In genomic region chr16:11066029-11066832, GRCm38 (mm10) we compare ENCODE assay signal across 8 mouse cellular contexts. TPM values are rescaled to one million over a fixed set of nuclear protein-coding genes. Genes with fewer than 3 reads are reported as not detected.
A peak's percentile ranks its signal among the peaks of the same experiment; 100 is the strongest.
DNase-seq lines count a peak whose midpoint lies in the region; ATAC-seq and TF ChIP-seq lines count a peak whose summit lies in the region.

Gene Litaf (minus strand): TSS chr16:11066157.

- peak within 1 kb of the TSS; percentile 80 for H3K4me3 ChIP-seq in hindbrain, embryonic 13.5 days

- no peak for TF ChIP-seq CTCF in Patski (IDR thresholded peaks at IDR 0.05)

- CTCF ChIA-PET in Patski (lab: Charles Lee): interaction anchor here (0.9 to 2.4 kb wide), 7 partner anchors 8 to 32 kb away, joined by 3 to 7 read pairs (median 4); no protein-coding TSS in a partner anchor

- H3K36me3 ChIP-seq in hindbrain, embryonic 13.5 days: 0 out of 2 replicates have a peak, but pooled peaks cover under 1% of the 10 kb centered on the region

- DNase-seq in Patski (ENCODE audit: low read depth, low spot score): peak; percentile 77
- DNase-seq in cerebellum, postnatal 14 days: peak; percentile 99
- peak; percentile 95 to 96 for DNase-seq in frontal cortex, postnatal 14 days (ENCODE audit: low spot score in 2 of 2)
- DNase-seq in layer of hippocampus, postnatal 25 days (ENCODE audit: extremely low spot score in 1 of 2, low spot score in 1 of 2): peak; percentile 89 to 95
- peak; percentile 98 for DNase-seq in lung, postnatal 25 days (ENCODE audit: low spot score)
- peak; percentile 99 for DNase-seq in retina, embryonic 14.5 days (ENCODE audit: low spot score)
- DNase-seq in thymus, postnatal 4 days: peak; percentile 99

- peak within 1 kb of the TSS; percentile 92 for H3K4me2 ChIP-seq in hindbrain, embryonic 13.5 days

- WGBS in hindbrain, embryonic 13.5 days: under 1% methylated on average over 78 of the region's 78 CpGs

- no peaks in the 10 kb centered on the region for H3K9me3 ChIP-seq in hindbrain, embryonic 13.5 days

- POLR2A ChIA-PET in Patski (lab: Charles Lee): interaction anchor here (0.6 to 1.4 kb wide), 5 partner anchors 8 to 63 kb away, joined by 3 to 5 read pairs (median 3); no protein-coding TSS in a partner anchor

- peak within 1 kb of the TSS; percentile 99 for H3K27ac ChIP-seq in hindbrain, embryonic 13.5 days

- peaks cover 73% of the 10 kb centered on the region for H3K4me1 ChIP-seq in hindbrain, embryonic 13.5 days (replicated peaks)

- H3K9ac ChIP-seq in hindbrain, embryonic 13.5 days: peak within 1 kb of the TSS; percentile 99

- no peaks in the 10 kb centered on the region for H3K27me3 ChIP-seq in Patski
- H3K27me3 ChIP-seq in hindbrain, embryonic 13.5 days: no peaks in the 10 kb centered on the region

- peak; percentile 66 for ATAC-seq in Patski
- peak; percentile 96 for ATAC-seq in hindbrain, embryonic 13.5 days (ENCODE audit: low FRiP score)

- in situ Hi-C loops in Patski (cut with MboI; ENCODE audit: low pct_unique_long_range_greater_than_20kb): no loop called here

RNA-seq across cellular contexts. Expression of gene Litaf, which starts in this region (rescaled TPM):
- 344 TPM for polyA plus RNA-seq in Patski (2021)
- 36.4 and 40.6 TPM in 2 replicates for polyA plus RNA-seq in hindbrain, embryonic 13.5 days (2015; fragmentation: Nextera tagmentation; extraction: Ambion mirVana)
- 10 to 100 TPM; 15.3 to 19.8 TPM for total RNA-seq in layer of hippocampus, postnatal 25 days (2021)

Comparison
In these comparisons a context has a peak if more than half of its experiments do, and no peak if none do; other contexts are left out.
1. Peak in every context shown above with its lines: DNase-seq, ATAC-seq, H3K4me3 ChIP-seq and H3K27ac ChIP-seq.